Mouse (Mus musculus): ENCODE results near the gene Mamstr.

Gene Mamstr

GRCm38 (mm10) chr7:45639561-45640027 lies at the start of gene Mamstr:
TSS of gene Mamstr (plus strand) at chr7:45639977.
- DNase-seq (ENCODE audit: low spot score), result no peak

GRCm38 (mm10) chr7:45590874-45591273 lies 48.9 kb upstream of the Mamstr start:
- no peak for DNase-seq (ENCODE audit: low spot score)

GRCm38 (mm10) chr7:45591880-45592279 lies 47.9 kb upstream of the Mamstr start:
- no peak for DNase-seq (ENCODE audit: low spot score)

- DNase-seq (ENCODE audit: low spot score), result peak; percentile 63
Measured at GRCm38 (mm10) chr7:45593118-45593815, 46.5 kb upstream of the Mamstr start.

- no peak for DNase-seq (ENCODE audit: low spot score)
Measured at GRCm38 (mm10) chr7:45595176-45595575, 44.6 kb upstream of the Mamstr start.

GRCm38 (mm10) chr7:45596107-45596506 lies 43.7 kb upstream of the Mamstr start:
- DNase-seq (ENCODE audit: low spot score), result no peak

GRCm38 (mm10) chr7:45597013-45597412 lies 42.8 kb upstream of the Mamstr start:
- DNase-seq (ENCODE audit: low spot score), result no peak

- no peak for DNase-seq (ENCODE audit: low spot score)
Measured at GRCm38 (mm10) chr7:45597527-45597926, 42.2 kb upstream of the Mamstr start.

GRCm38 (mm10) chr7:45598960-45599879 lies 40.6 kb upstream of the Mamstr start:
- no peak for DNase-seq (ENCODE audit: low spot score)

- no peak for DNase-seq (ENCODE audit: low spot score)
Measured at GRCm38 (mm10) chr7:45605704-45606289, 34.0 kb upstream of the Mamstr start.

- DNase-seq (ENCODE audit: low spot score), result no peak
Measured at GRCm38 (mm10) chr7:45609511-45609910, 30.3 kb upstream of the Mamstr start.

GRCm38 (mm10) chr7:45616277-45616676 lies 23.5 kb upstream of the Mamstr start:
- peak; percentile 57 for DNase-seq (ENCODE audit: low spot score)

GRCm38 (mm10) chr7:45617042-45617695 lies 22.6 kb upstream of the Mamstr start, which contains the start of gene Fut1:
TSS of gene Fut1 (plus strand) at chr7:45617289.
- DNase-seq (ENCODE audit: low spot score), result no peak

GRCm38 (mm10) chr7:45618316-45618715 lies 21.5 kb upstream of the Mamstr start:
- no peak for DNase-seq (ENCODE audit: low spot score)

GRCm38 (mm10) chr7:45619592-45619991 lies 20.2 kb upstream of the Mamstr start:
- no peak for DNase-seq (ENCODE audit: low spot score)

- no peak for DNase-seq (ENCODE audit: low spot score)
Measured at GRCm38 (mm10) chr7:45621443-45621842, 18.3 kb upstream of the Mamstr start, which contains the start of gene Izumo1. TSS of gene Izumo1 (plus strand) at chr7:45621811.

GRCm38 (mm10) chr7:45623507-45623906 lies 16.3 kb upstream of the Mamstr start:
- DNase-seq (ENCODE audit: low spot score), result no peak

- no peak for DNase-seq (ENCODE audit: low spot score)
Measured at GRCm38 (mm10) chr7:45624718-45625117, 15.1 kb upstream of the Mamstr start.

- DNase-seq (ENCODE audit: low spot score), result no peak
Measured at GRCm38 (mm10) chr7:45625481-45625880, 14.3 kb upstream of the Mamstr start.

GRCm38 (mm10) chr7:45626571-45627076 lies 13.2 kb upstream of the Mamstr start:
- DNase-seq (ENCODE audit: low spot score), result no peak

- no peak for DNase-seq (ENCODE audit: low spot score)
Measured at GRCm38 (mm10) chr7:45627261-45627660, 12.5 kb upstream of the Mamstr start, which contains the start of gene Rasip1. TSS of gene Rasip1 (plus strand) at chr7:45627488.
